Mouse (Mus musculus) small intestine, adult 2 months (tissue): ENCODE results near the gene Nkrf. TPM values are rescaled to one million over a fixed set of nuclear protein-coding genes. Genes with fewer than 3 reads are reported as not detected.

ENCODE experiments used
- H3K27ac ChIP-seq: fragments of 200-500 bp; 2 replicates; pipeline ENCODE4 v1.5.1; 2012; ENCODE audit warnings: low read depth, low read length, control low read depth, inconsistent platforms; ENCODE audit not compliant: insufficient read depth
- H3K27me3 ChIP-seq: fragments of 200-500 bp; 2 replicates; pipeline ENCODE4 v1.6.1; 2012; ENCODE audit warnings: mild to moderate bottlenecking, moderate library complexity, low read length, inconsistent platforms; ENCODE audit not compliant: control insufficient read depth, insufficient read depth
- H3K36me3 ChIP-seq: fragments of 200-500 bp; 2 replicates; pipeline ENCODE4 v1.6.1; 2012; ENCODE audit warnings: mild to moderate bottlenecking, low read length, control low read depth, inconsistent platforms; ENCODE audit not compliant: control insufficient read depth, insufficient read depth
- H3K4me1 ChIP-seq: fragments of 200-500 bp; 2 replicates; pipeline ENCODE4 v1.6.1; 2012; ENCODE audit warnings: low read length, inconsistent platforms, mixed read lengths; ENCODE audit not compliant: control insufficient read depth, insufficient read depth, insufficient read length
- H3K4me3 ChIP-seq: fragments of 200-500 bp; 2 replicates; pipeline ENCODE4 v1.5.1; 2012; ENCODE audit warnings: low read depth, mild to moderate bottlenecking, control low read depth, inconsistent platforms, low read length, moderate library complexity
- CTCF ChIP-seq: fragments of 200-500 bp; IDR thresholded peaks from 2 replicates; pipeline ENCODE4 v1.5.1; 2012; ENCODE audit warnings: low read depth, mild to moderate bottlenecking, control low read depth, inconsistent platforms, low read length, moderate library complexity, mixed read lengths; ENCODE audit not compliant: insufficient replicate concordance, insufficient read length; ENCODE audit errors: extremely low read depth
- POLR2A ChIP-seq: fragments of 200-500 bp; IDR thresholded peaks from 2 replicates; pipeline ENCODE4 v1.6.1; 2012; ENCODE audit warnings: low read depth, mild to moderate bottlenecking, control low read depth, inconsistent platforms, low read length, moderate library complexity
- WGBS: fragments of 180-500 bp; shearing (Covaris S2); methylation state at CpG from one replicate; pipeline ENCODE4 v1.1.7; 2018; 5-methylcytosine and 5-hydroxymethylcytosine counted together
- polyA plus RNA-seq: library from polyadenylated mRNA; depleted of rRNA; stranded (reverse); fragments of >200 nt; gene quantifications from 2 replicates; pipeline ENCODE4 v1.2.3, GENCODE M21; 2012; rRNA removed

The Nkrf gene
- 0.08 TPM in 2 replicates for polyA plus RNA-seq

DNA sequence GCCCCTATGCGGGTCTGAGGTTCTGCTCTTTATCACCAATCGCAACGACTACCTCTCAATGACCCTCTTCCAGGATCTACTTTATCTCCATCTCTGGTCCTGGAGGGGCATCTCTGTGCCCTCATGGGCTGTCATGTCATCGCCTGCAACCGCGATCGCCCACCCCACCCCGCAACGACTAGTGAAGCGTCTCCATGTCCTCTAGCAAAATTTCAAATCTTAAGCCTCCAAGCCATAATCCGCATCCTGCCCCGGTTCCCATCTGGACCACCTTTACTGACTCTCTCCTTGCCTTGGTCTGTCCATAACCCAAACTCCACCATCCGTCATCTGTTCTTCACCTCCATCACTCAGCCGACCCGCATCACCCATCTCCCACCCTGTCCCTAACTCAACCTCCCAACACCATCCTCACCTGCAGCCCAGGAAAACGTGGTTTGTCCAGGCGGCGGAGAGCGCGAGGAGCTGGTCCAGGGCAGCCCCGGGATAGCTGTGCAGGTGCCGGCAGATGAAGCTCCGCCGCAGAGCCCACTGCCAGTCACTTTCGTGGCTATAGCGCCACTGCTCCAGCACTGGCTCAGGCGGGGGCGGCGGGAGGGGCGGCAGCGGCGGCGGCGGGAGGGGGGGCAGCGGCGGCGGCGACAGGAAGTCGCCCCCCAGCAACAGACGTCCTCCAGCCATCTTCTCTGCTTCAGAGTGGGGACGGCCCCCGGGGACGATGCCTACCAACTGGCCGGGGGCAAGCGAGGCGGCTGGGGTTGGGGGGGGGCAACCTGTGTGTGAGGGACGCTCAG, at the start of gene Nkrf:
Gene Nkrf, minus strand, starts transcription at position 579 of the 794 bp plus-strand sequence.
- no peak for TF ChIP-seq CTCF
- TF ChIP-seq POLR2A: no peak
- WGBS: 12% methylated on average over 40 of the region's 47 CpGs
- Histone ChIP-seq H3K36me3 (no peaks in the 10 kb centered on the region), H3K4me1 (no peaks in the 10 kb centered on the region), H3K4me3 (peak within 1 kb of the TSS; percentile 86), H3K27me3 (no peaks in the 10 kb centered on the region), H3K27ac (0 out of 2 replicates have a peak within 1 kb of the TSS, but pooled peaks have one; percentile 6)

DNA sequence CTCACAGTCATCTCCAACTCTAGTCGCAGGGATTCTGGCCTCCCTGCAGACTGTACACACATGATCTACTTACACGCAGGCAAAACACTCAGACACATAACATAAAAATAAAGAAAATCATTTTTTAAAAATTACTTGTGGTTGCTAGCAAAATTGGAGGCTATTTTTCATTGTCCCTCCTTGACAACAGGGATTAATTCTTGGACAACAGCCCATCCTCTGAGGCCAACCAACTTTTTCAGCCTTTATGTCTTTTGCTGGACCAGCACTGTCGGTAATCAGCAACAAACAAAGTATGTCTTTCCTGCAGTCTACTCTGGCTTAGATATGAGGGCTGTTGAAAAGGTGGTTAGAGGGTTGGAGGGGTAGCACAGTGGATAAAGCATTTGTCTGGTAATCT, 38.4 kb upstream of the Nkrf start:
- H3K4me1 ChIP-seq: peaks cover 1% of the 10 kb centered on the region; the same call in 1 of the 2 replicates
- H3K36me3 ChIP-seq: no peaks in the 10 kb centered on the region
- H3K27me3 ChIP-seq: no peaks in the 10 kb centered on the region
- no peak overlapping the region for H3K4me3 ChIP-seq
- TF ChIP-seq CTCF (no peak), POLR2A (no peak)
- WGBS: 86% methylated on average over 3 of the region's 3 CpGs
- H3K27ac ChIP-seq: no peak overlapping the region

- no peaks in the 10 kb centered on the region for H3K36me3 ChIP-seq
- H3K27me3 ChIP-seq: no peaks in the 10 kb centered on the region
- no peak overlapping the region for H3K27ac ChIP-seq
- H3K4me1 ChIP-seq: peaks cover 1% of the 10 kb centered on the region; the same call in 1 of the 2 replicates
- 37% methylated on average over 4 of the region's 4 CpGs for WGBS
- H3K4me3 ChIP-seq: no peak overlapping the region
- TF ChIP-seq POLR2A: no peak
- TF ChIP-seq CTCF: no peak
These were observed 37.2 kb upstream of the Nkrf start for GRCm38 (mm10) chrX:36939806-36940413.

DNA sequence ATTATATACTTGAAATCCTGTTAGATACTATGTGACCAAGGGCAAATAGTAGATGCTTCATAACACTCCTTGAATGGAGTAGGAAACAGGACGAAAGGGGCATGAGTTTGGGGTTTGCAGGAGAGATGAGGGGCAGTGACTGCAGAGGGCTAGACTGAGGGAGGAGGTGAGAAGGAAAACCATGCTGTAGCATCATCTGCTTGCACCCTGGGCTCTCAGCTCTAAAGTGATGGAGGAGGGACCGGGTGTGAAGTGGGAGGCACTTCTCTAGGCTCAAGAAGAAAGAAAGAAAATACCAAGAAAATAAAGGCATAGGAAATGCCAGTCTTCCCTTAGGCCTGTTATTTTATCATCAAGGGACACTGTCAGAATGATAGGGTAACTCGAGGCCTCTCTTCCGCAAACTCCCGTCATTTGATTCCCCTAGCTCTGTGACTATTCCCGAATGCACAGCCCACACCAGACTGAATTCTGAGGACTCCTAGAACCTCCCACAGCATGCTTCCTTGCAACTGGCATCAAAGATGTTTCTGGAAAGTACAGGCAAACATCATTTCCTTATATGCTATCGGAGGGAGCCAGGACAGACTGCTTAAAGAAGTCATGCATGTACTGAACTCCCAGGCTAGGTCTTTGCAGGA, 32.7 kb upstream of the Nkrf start:
- Histone ChIP-seq H3K4me3 (no peak overlapping the region), H3K4me1 (peaks cover 1% of the 10 kb centered on the region; the same call in 1 of the 2 replicates), H3K36me3 (no peaks in the 10 kb centered on the region), H3K27ac (no peak overlapping the region), H3K27me3 (no peaks in the 10 kb centered on the region)
- no peak for TF ChIP-seq POLR2A
- no peak for TF ChIP-seq CTCF
- WGBS: 85% methylated on average over 7 of the region's 7 CpGs

- Histone ChIP-seq H3K4me1 (no peaks in the 10 kb centered on the region), H3K36me3 (no peaks in the 10 kb centered on the region), H3K27ac (no peak overlapping the region), H3K4me3 (no peak overlapping the region), H3K27me3 (no peaks in the 10 kb centered on the region)
- no peak for TF ChIP-seq POLR2A
- TF ChIP-seq CTCF: no peak
- WGBS: 36% methylated on average over 1 of the region's 1 CpGs
These were observed 27.9 kb upstream of the Nkrf start for GRCm38 (mm10) chrX:36930574-36930973.

- H3K4me3 ChIP-seq: no peak overlapping the region
- 64% methylated on average over 4 of the region's 4 CpGs for WGBS
- TF ChIP-seq POLR2A: no peak
- TF ChIP-seq CTCF: no peak
- no peak overlapping the region for H3K27ac ChIP-seq
- no peaks in the 10 kb centered on the region for H3K36me3 ChIP-seq
- no peaks in the 10 kb centered on the region for H3K27me3 ChIP-seq
- no peaks in the 10 kb centered on the region for H3K4me1 ChIP-seq
These were observed 27.0 kb upstream of the Nkrf start for GRCm38 (mm10) chrX:36929694-36930093.

GRCm38 (mm10) chrX:36928791-36929190, 26.1 kb upstream of the Nkrf start:
- 78% methylated on average over 4 of the region's 4 CpGs for WGBS
- H3K4me1 ChIP-seq: no peaks in the 10 kb centered on the region
- no peaks in the 10 kb centered on the region for H3K36me3 ChIP-seq
- no peak overlapping the region for H3K27ac ChIP-seq
- TF ChIP-seq CTCF (no peak), POLR2A (no peak)
- H3K27me3 ChIP-seq: no peaks in the 10 kb centered on the region
- no peak overlapping the region for H3K4me3 ChIP-seq
